Mouse (Mus musculus): ENCODE data around the gene Gm21731.
"Not testable (repeated sequence)": the region's sequence is repeated elsewhere in the genome, so short reads cannot be mapped to it uniquely, and the experiment has no call there.

Gene Gm21731

DNA sequence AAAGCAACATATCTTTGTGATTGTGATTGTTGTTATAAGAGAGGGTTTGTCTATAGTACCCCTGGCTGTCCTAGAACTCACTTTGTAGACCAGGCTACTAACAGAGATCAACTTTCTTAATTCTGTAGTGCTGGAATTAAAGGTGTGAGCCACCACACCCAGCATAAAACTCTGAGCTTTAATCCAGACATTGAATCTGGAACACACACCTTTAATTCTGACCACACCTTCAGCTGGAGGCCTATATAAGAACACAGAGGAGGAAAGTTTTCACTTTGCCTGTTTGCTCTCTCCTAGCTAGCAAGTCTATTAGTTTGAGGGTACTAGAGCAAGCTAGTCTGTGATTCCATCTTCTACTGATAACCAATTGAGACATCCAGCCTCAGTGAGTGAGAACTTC is at the start of gene Gm21731:
Gene Gm21731, plus strand, starts transcription at position 301 of the 400 bp plus-strand sequence.
- not testable (repeated sequence) for DNase-seq (ENCODE audit: low read depth, low spot score)

DNA sequence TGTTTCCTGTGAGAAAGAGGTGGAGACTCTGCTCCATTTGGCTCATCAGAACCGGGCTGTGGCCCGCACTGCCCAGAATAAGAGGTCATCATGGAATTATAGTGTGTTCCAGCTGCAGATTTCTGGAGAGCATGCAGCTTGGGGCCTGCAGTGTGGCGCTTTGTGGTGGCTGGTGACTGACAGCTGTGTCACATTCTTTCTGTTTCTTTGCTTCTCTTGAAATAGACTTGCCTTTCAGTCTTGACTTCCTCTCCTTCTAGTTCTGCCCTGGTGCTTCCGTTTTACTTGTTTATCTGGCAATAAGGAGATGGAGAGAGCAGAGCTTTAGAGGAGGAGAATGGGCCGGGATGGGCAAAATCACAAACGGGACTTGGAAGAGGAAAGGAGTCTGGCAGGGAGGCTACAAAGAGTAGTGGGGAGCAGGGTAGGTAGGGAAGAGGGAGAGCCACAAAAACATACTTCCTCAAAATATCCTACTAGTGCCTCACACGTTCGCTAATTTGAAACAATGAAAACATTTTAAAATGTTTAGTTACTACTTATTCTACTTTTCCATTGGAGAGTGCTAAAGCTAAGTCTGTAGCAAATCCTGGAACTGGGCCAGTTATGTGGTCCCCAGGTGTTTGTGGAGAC is 42.6 kb upstream of the Gm21731 start:
- not testable (repeated sequence) for DNase-seq (ENCODE audit: low read depth, low spot score)

DNA sequence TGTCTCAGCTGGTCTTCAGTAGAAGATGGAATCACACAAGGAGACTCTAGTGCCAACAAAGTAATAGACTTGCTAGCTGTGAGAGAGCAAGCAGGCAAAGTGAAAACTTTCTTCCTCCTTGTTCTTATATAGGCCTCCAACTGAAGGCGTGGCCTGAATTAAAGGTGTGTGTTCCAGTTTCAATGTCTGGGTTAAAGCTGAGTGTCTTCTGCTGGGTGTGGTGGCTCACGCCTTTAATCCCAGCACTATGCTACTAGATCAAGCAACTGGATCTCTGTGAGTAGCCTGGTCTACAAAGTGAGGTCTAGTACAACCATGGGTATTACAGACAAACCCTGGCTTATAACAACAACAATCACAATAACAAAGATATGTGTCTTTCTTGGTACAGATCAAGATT is 23.1 kb upstream of the Gm21731 start, which contains the start of gene Gm21762:
Gene Gm21762, minus strand, starts transcription at position 101 of the 400 bp plus-strand sequence.
- DNase-seq (ENCODE audit: low read depth, low spot score) = not testable (repeated sequence)

DNA sequence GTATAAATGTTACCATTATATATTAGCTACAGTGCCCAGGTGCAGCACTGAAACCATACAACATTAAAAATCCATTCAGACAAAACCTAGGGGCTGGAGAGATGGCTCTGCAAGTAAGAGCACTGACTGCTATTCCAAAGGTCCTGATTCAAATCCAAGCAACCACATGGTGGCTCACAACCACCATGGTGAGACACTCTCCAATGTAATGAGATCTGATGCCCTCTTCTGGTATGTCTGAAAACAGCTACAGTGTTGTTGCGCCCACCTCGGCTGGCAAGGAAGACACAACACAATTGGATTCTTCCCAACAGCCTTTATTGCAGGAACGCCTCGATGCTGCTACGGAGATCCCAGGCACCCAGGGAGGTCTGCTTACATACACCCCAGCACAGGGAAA is 18.0 kb upstream of the Gm21731 start:
- DNase-seq (ENCODE audit: low read depth, low spot score) = not testable (repeated sequence)

DNA sequence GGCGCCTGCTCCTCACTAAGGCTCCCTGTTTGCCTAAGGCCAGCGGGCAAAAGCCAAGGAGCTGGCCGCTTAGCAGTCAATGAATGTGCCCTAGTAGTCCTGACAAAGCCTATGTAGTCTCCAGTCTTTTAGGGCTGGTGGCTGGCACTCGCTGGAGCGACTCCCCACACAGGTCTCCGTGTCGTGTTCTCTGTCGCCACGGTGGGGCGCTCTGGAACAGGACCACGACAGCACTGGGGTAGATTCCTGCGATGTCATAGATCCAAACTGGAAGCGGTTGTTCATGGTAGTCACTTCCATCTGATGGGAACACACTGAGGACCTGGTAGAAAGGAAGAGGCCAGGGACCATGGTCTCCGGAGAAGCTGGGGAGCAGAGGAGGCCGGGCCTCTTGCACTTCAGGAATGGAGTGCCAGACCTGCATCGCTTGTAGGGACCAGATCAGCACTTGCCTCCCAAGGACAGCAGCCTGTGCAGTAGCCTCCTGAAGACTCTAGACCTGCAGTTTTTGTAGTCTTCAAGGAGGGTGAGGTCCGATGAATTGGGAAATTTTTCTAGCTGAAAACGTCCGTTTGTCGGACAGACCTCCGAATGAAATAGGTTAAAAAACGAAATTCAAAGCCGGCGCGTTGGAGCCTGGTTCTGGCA is 15.8 kb upstream of the Gm21731 start:
- DNase-seq (ENCODE audit: low read depth, low spot score) = not testable (repeated sequence)

DNA sequence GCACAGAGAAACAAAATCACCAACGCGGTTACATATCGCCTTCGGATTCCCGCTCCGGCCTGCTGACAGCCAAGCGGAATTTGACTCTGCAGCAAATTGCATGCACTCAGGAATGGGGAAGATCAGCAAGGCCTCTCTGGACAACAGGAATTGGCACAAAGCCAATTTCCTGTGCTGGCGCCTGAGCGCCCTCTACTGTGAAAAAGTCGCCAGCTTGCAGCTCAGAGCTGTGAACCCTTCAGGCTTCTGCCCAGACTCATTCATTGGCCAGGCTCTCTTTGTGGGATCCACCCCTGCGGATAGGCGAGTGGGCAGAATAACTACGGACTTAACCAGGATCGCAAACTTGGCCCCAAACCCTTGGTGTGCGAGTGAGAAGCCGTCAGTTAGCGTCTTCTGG is 7.1 kb upstream of the Gm21731 start:
- DNase-seq (ENCODE audit: low read depth, low spot score) = not testable (repeated sequence)

DNA sequence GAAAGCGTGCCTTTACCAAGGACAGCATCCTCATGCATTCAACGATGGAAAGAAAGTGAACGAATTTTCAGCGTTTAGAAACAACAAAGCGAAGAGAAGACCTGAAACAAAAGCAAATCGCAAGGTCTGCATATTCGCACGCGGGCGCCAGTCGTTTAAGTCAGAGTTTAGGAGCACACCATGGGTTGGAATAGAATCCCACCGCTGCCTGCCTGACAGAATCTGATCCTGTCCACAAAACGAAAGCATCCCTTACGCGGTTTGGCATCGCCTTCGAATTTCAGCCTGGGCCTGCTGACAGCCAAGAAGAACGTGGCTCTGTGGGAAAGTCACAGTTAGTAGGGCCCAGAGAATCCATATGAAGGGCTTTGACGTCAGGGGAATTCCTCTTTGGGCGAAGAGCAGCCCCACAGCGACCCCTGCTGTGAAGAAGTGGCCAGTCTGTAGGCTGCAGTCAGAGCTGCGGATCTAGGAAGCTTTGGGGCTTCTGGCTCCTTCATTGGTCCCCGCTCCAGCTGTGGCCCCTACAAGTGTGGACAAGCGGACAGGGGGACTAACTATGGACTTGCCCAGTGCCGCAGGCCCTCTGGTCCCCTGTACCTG is 6.4 kb upstream of the Gm21731 start:
- DNase-seq (ENCODE audit: low read depth, low spot score) = not testable (repeated sequence)

DNA sequence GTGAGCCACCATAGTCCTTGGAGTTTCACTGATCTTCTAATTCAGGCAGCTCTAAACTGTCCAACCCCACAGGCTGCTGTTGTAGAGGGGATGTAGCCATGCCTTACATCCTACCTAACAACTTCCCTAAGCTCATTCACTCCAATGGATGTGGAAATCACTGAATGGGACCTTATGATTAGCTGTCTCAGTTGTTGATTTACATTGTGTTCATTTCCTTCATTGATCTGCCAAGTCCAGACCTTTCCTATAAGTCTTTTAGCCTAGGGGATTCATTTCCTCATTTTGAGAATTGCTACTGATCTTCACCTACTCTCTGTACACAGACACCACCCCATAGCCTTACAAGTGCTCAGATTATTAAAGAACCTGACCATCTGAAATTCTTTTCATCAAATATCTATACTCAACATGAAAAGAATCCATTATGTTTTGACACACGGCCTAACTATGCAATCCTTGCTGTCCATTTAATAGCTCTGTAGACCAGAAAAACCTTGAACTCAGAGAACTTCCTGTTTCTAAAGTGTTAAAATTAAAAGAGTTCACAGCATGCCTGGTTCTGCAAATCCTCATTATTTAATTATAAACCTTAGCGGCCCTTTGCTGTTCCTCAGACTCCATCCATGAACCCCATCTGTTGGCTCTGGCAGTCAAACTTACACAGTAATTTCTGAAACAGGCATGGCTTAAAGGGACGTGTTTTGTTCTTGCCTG is 12.5 kb downstream of the Gm21731 start:
- not testable (repeated sequence) for DNase-seq (ENCODE audit: low read depth, low spot score)

DNA sequence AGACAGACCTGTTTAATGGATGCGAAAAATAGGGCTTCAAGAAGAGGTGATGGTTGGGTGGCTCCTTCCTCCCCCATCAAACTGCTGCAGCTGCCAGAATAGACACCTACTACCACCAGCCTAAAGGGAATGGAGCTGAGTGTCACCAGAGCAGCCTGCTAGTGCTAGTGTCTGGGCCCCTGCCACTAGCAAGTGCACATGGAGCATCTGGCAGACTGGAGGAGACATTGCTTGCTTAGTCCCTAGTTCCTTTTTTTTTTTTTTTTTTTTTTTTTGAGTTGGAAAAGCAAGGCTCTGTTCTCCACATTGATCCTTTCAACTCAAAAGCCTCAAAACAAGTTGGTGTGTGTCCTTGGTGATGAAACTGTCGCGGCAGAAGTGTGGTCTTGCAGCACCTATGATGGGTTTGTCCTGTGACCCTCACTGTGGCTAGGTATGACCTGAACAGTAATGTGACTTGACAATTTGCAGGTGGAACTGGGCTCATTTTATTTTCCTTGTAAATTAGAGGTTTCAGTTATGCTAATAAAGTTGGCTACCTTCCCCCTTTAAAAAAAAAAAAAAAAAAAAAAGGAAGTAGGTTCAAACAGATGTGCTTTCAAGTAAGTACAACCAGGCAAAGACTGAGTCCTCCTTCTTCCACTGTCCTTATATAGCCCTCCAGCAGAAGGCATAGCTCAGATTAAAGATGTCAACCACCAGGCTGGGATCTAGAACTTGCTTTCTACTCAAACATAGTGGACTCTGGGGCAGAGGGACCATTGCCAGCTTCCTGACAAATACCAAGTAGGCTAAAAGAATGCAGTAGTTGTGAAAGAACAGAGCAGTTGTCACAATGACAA is 20.1 kb downstream of the Gm21731 start:
- DNase-seq (ENCODE audit: low read depth, low spot score) = not testable (repeated sequence)

DNA sequence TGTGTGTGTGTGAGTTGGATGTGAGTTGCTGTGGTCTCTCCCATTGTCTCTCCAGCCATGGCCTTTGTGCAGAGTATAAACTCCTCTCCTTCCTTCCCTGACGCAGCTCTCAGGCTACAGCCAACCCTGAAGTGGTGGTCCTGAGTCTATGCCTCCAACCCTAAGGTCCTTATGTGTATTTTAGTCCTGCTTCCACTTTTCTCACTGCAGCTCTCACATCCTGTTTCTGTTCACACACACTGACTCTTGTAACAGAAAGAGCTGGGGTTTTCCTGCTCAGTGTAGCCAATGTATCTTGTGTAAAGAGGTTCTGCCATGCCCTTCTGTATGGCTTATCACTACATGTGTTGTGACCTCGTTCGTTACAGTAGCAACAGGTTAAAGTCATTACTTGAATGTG is 20.8 kb downstream of the Gm21731 start:
- DNase-seq (ENCODE audit: low read depth, low spot score) = not testable (repeated sequence)

DNA sequence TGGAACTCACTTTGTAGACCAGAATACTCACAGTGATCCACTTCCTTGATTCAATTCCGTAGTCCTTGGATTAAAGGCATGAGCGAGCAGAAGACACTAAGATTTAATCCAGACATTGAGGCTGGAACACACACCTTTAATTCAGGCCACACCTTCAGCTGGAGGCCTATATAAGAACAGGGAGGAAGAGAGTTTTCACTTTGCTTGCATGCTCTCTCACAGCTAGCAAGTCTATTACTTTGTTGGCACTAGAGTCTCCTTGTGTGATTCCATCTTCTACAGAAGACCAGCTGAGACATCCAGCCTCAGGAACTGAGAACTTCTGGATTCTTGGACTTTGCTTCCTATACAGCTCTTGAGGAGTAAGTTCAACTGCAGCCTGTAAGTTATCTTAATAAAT is 24.0 kb downstream of the Gm21731 start, which contains the start of gene AF067061:
Gene AF067061, plus strand, starts transcription at position 245 of the 400 bp plus-strand sequence.
- DNase-seq (ENCODE audit: low read depth, low spot score) = not testable (repeated sequence)

DNA sequence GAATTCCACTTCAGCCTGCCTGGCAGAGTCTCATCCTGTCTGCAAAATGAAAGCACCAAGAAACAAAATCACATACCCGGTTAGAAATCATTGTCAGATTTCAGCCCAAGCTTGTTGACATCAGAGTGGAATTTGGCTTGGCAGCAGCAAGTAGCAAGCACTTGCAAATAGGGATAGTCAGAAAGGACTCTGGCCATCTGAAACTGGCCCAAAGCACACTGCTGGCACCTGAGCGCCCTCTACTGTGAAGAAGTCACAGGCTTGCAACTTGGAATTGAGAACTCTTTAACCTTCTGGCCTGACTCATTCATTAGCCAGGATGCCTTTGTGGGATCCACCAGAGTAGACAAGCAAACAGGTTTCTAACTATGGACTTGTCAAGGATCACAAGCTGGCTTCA is 38.9 kb downstream of the Gm21731 start:
- DNase-seq (ENCODE audit: low read depth, low spot score) = not testable (repeated sequence)

DNA sequence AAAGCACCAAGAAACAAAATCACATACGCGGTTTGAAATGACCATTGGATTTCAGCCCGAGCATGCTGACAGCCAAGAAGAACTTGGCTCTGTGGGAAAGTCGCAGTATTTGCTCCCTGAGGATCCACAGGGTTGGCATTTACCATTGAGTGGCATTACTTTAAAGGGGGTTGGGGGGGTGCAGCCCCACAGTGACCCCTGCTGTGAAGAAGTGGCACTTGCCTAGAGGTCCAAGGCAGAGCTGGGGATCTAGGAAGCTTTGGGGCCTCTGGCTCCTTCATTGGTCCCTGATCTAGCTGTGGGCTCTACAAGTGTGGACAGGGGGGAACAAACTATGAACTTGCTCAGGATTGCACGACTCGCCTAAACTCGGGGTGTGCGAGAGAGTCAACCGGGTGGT is 39.9 kb downstream of the Gm21731 start:
- no peak for DNase-seq (ENCODE audit: low read depth, low spot score)

Data from retina, adult 2 months (tissue).